Mouse (Mus musculus) kidney, postnatal 10 days (tissue): ENCODE results near the gene Arhgap31.

Source experiments
- DNase-seq: peaks from one replicate; pipeline ENCODE4 v3.0.0; 2021; ENCODE audit warnings: mixed read lengths

Arhgap31 gene

GRCm38 (mm10) chr16:38712581-38713403 lies at the start of gene Arhgap31:
Gene Arhgap31 (minus strand): TSS chr16:38713274.
- peak; percentile 91 for DNase-seq

GRCm38 (mm10) chr16:38762401-38762800 lies 49.3 kb upstream of the Arhgap31 start:
- no peak for DNase-seq

GRCm38 (mm10) chr16:38761972-38762371 lies 48.9 kb upstream of the Arhgap31 start:
- DNase-seq, result no peak

- DNase-seq, result no peak
Measured at GRCm38 (mm10) chr16:38760834-38761375, 47.8 kb upstream of the Arhgap31 start.

GRCm38 (mm10) chr16:38760239-38760638 lies 47.2 kb upstream of the Arhgap31 start:
- DNase-seq, result no peak

GRCm38 (mm10) chr16:38758104-38758861 lies 45.2 kb upstream of the Arhgap31 start:
- DNase-seq, result peak; percentile 75

GRCm38 (mm10) chr16:38757626-38758025 lies 44.6 kb upstream of the Arhgap31 start:
- DNase-seq, result no peak

- no peak for DNase-seq
Measured at GRCm38 (mm10) chr16:38756572-38756971, 43.5 kb upstream of the Arhgap31 start.

- DNase-seq, result peak; percentile 81
Measured at GRCm38 (mm10) chr16:38756177-38756503, 43.1 kb upstream of the Arhgap31 start.

- DNase-seq, result no peak
Measured at GRCm38 (mm10) chr16:38755452-38756176, 42.5 kb upstream of the Arhgap31 start.

- DNase-seq, result no peak
Measured at GRCm38 (mm10) chr16:38753631-38754030, 40.6 kb upstream of the Arhgap31 start.

- DNase-seq, result no peak
Measured at GRCm38 (mm10) chr16:38750803-38751202, 37.7 kb upstream of the Arhgap31 start.

- DNase-seq, result peak; percentile 3
Measured at GRCm38 (mm10) chr16:38743941-38744673, 31.0 kb upstream of the Arhgap31 start.

- DNase-seq, result peak; percentile 35
Measured at GRCm38 (mm10) chr16:38742659-38743131, 29.6 kb upstream of the Arhgap31 start.

GRCm38 (mm10) chr16:38742113-38742658 lies 29.1 kb upstream of the Arhgap31 start, which contains the start of gene B4galt4:
Gene B4galt4 (plus strand): TSS chr16:38742264.
- peak; percentile 91 for DNase-seq

- DNase-seq, result peak; percentile 3
Measured at GRCm38 (mm10) chr16:38741204-38741903, 28.3 kb upstream of the Arhgap31 start.

GRCm38 (mm10) chr16:38730921-38731320 lies 17.8 kb upstream of the Arhgap31 start:
- peak; percentile 41 for DNase-seq

- peak; percentile 43 for DNase-seq
Measured at GRCm38 (mm10) chr16:38729610-38730288, 16.7 kb upstream of the Arhgap31 start.

- DNase-seq, result no peak
Measured at GRCm38 (mm10) chr16:38729139-38729538, 16.1 kb upstream of the Arhgap31 start.

GRCm38 (mm10) chr16:38728576-38729132 lies 15.6 kb upstream of the Arhgap31 start:
- DNase-seq, result no peak
